Mouse (Mus musculus): ENCODE measurements around the gene Gm9887. TPM values are rescaled to one million over a fixed set of nuclear protein-coding genes. Genes with fewer than 3 reads are reported as not detected.
A peak's percentile ranks its signal among the peaks of the same experiment; 100 is the strongest.
"Not testable (repeated sequence)": the region's sequence is repeated elsewhere in the genome, so short reads cannot be mapped to it uniquely, and the experiment has no call there.

The Gm9887 gene
- total RNA-seq, 2 experiments from 2014 or later = 1.4 to 1.6 TPM

DNA sequence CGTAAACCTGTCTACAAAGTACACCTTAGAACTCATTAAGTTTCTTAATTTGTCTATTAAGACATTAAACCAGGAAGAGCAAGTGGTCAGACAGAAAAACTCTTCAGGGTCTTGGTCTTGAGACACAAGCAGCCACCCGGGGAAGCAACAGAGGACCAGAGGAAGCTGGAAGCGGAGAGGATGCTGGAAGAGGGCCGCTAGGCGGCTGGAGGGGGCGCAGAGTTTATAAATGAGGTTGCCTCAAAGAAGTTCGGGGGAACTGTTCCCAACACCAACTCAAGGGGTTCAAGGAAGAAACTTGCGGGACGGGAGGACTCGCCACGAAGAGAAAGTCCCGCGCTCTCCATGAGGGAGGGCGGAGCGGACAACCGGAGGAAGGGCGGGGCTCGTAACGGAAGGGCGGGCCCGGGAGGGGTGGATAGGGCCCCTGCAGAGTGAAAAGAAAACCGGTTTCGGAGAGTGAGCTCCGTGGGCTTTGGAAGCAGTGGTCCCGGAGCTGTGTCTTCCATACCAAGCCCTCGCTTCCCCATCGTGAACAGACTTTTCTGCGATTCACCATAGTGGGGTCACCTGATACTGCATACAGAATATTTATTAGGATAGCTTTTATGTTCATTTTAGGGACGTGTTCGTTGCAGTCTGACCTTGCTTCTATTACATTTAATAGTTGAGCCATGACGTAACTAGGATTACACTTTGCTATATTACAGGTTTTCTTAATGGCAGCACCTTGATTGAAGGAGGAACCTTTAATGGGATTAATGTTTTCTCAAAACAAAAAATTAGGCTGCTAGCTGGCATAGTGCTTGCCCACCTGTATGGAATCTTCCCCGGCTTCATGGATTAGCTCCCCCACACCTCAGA is 8.1 kb downstream of the Gm9887 start:
- intact Hi-C loops (cut with DNase I) = no loop called here

DNA sequence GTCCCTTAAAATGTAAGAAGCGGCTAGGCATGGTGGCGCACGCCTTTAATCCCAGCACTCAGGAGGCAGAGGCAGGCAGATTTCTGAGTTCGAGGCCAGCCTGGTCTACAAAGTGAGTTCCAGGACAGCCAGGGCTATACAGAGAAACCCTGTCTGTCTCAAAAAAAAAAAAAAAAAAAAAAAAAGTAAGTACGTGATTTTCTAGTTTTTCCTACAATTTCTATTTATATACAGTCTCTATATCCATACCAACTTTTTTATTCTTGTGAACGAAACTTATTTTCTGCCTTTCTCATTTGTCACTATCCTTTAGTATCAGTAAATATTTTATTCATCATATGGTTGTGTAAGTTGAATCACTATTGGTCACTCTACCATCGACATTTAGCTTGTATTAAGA is 9.1 kb downstream of the Gm9887 start:
- intact Hi-C loops (cut with DNase I); DNase-seq (ENCODE audit: extremely low spot score in 1 of 2, low spot score in 2 of 2): not testable (repeated sequence)

More for the DNA sequence above, 8.1 kb downstream of the Gm9887 start:
- DNase-seq (ENCODE audit: extremely low spot score in 1 of 2, low spot score in 2 of 2) = peak in 1 of 2 experiments; percentile 79

DNA sequence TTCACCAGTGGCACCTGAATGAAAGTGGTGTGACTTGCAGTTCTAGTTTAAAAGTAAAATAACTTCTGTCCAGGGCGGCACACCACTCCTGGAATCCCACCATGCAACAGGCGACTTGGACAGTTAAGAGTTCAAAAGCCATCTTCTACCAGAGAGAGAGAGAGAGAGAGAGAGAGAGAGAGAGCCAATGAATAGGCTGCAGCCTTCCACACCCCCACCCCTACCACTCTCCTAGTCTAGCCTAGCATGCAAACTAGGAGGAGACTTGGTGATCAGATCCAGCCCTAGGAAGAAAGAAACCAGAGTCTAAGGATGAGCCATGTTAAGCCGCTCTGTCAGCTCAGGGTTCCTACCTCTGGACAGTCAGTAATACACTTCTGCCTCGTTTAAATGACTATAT is 9.9 kb downstream of the Gm9887 start:
- intact Hi-C loops (cut with DNase I) = no loop called here

DNA sequence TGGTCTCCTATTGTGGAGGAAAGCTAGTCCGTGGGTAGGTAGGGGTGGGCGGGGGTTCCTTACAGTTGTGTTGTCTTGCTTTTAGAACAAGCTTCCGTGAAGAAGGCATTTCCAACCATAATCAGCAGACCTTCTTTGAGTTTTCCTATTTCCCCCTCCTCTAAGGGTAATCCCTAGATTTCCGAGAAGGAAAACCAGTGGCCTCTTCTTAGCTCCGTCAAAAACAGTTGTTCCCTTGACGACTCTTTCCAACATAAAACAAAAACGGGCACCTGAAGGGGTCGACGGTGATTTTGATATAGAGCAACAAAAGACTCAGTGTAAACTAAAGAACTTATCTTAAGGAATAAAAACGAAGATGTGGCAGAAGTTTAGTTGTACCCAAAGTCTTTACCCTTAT is 10.3 kb downstream of the Gm9887 start:
- DNase-seq (ENCODE audit: extremely low spot score in 1 of 2, low spot score in 2 of 2) = no peak
- intact Hi-C loops (cut with DNase I) = no loop called here

More for the DNA sequence above, 9.9 kb downstream of the Gm9887 start:
- no peak for DNase-seq (ENCODE audit: extremely low spot score in 1 of 2, low spot score in 2 of 2)

DNA sequence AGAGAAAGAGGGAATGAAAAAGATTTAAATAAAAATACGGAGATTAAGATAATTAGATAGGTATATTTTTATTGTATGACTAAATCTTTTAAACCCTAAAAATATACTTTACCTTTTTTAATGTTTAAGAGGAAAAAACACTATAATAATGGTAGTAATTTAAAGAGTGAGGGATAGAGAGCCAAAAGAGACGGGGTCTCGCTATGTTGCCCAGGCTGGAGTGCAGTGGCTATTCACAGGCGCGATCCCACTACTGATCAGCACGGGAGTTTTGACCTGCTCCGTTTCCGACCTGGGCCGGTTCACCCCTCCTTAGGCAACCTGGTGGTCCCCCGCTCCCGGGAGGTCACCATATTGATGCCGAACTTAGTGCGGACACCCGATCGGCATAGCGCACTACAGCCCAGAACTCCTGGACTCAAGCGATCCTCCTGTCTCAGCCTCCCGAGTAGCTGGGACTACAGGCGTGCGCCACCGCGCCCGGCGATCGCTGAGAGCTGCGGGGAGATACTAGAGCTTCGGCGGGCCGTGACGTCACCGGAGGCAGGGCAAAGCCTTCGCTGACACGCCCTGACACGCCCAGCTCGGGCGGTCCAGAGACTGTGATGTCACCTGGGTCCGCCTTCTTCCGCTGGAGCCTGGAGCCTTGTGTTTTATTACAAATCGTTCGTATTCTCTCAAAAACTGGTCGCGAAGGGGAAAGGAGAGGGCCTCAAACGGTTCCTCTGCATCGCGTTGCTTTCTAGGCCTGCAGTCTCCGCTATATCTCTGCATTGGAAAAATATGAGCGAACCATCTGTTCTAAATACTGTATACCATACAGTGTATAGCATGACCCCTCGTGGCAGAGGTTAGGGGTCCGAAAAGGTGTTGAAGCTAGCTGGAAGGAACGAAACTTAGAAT is 11.0 kb downstream of the Gm9887 start:
- intact Hi-C loops (cut with DNase I) = not testable (repeated sequence)

DNA sequence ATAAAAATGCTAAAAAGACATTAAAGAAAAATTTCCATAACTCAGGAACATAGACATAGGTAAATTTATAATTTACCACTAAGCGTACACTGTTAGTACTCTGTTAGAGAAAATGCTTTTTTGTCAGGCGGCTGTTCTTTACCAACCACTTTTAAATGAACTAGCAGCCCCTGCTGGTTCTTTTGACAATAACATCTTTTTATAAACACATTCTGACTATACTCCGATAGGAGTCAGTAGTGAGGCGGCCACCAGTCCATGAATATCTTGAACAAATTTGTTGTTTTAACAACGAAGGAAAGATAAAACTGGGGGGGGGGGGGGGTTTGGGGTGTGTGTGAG is 11.6 kb downstream of the Gm9887 start:
- intact Hi-C loops (cut with DNase I) = no loop called here
- DNase-seq (ENCODE audit: extremely low spot score in 1 of 2, low spot score in 2 of 2) = peak in 1 of 2 experiments; percentile 63

More for the DNA sequence above, 11.0 kb downstream of the Gm9887 start:
- DNase-seq (ENCODE audit: extremely low spot score in 1 of 2, low spot score in 2 of 2) = peak; percentile 97 to 98

DNA sequence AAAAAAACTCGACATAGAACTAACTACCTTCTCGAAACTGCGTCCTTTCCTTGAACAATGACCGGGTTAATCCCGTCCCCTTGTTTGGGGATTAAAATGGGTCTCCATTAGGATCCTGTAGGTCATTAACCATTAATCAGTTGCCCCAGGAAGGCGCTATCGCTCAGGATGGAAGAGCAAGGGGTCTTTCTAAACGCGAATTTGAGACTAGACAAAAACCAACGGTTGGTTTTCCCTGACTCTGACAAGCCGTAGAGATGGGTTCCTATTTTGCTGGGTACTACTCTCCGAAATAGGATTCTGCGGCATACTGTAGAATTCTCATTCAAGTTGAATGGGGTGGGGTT is 15.0 kb downstream of the Gm9887 start:
- intact Hi-C loops (cut with DNase I) = no loop called here
- DNase-seq (ENCODE audit: extremely low spot score in 1 of 2, low spot score in 2 of 2) = no peak

DNA sequence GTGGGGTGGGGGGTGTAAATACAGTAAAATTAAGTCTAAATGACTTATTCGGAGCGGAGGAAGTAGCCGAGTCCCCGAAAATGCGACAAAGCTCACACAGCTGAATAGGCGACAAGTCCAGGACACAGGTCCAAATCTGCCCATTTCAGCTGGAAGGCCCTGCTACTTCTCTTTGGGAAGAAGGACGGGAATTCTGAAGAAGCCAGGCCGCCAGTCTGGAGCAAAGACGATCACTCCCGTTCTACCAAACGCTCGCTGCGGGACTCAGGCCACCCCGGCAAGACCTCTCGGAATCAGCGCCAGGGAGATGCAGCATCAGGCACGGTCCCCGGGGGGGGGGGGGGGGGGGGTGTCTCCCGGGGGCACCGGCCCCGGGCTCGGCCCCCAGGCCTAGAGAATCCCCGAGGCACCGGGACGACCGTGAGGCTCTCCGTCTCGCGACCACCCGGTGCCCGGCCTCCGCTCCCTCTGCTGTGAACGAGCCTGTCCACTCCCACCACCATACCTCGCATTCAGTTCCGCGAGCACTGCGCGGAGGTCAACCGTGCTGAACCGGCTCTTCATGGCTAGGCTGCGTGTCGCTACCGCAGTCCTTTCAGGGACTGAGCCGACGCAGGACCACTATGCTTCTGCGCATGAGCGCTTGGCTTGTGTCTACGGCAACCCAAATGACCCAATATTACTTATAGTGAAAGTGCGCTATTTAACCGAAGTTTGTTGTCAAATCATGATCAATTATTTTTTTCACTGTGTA is 15.5 kb downstream of the Gm9887 start, which contains the start of gene Nemf:
Gene Nemf (minus strand): TSS at position 620 of the 754 bp plus-strand sequence.
- intact Hi-C loops (cut with DNase I) = no loop called here
- DNase-seq (ENCODE audit: extremely low spot score in 1 of 2, low spot score in 2 of 2) = peak; percentile 80 to 88

DNA sequence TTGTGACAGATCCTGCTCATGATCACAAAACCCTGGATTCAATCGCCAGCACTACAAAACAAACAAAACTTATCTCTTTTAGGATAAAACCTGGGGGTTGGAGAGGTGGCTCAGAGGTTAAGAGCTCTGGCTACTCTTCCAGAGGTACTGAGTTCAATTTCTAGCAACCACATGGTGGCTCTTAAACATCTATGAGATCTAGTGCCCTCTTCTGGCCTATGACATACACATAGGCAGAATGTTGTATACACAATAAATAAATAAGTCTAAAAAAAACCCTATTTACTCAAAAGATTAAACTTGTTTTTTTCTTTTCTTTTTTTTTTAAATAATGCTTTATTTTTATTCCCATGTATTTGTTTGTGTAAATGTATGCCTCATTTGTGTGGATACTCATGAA is 20.6 kb downstream of the Gm9887 start:
- DNase-seq (ENCODE audit: extremely low spot score in 1 of 2, low spot score in 2 of 2) = no peak
- intact Hi-C loops (cut with DNase I) = no loop called here

DNA sequence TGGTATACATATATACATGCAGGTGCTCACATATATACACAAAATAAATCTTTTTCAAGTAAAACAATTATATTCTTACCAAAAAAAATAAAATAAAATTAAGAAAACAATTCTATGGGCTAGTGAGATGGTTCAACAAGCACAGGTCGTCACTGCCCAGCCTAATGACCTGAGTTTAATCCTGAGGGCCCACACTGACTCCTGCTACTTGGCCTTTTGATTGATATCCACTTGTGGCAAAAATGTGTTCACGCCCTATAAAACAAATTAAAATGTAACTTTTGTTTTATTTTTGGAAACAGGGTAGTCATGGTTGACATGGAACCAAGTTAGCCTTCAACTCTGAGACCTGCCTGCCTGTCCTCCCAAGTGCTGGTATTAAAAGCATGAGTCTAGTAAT is 22.3 kb downstream of the Gm9887 start:
- no peak for DNase-seq (ENCODE audit: extremely low spot score in 1 of 2, low spot score in 2 of 2)
- intact Hi-C loops (cut with DNase I) = no loop called here

DNA sequence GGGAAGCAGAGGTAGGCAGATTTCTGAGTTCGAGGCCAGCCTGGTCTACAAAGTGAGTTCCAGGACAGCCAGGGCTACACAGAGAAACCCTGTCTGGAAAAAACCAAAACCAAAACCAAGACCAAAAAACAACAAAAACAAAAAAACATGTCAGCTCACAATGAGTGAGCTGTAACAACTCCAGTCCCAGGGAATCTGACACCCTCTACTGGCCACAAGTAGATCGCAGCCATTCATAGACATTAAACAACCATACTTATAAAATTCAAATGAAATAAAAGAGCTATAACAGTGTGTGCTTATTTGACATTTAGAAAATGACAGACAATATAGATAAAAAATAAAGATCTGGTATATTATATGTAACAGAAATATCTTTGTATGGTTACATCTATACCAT is 38.7 kb downstream of the Gm9887 start:
- DNase-seq (ENCODE audit: extremely low spot score in 1 of 2, low spot score in 2 of 2) = no peak
- intact Hi-C loops (cut with DNase I) = no loop called here

DNA sequence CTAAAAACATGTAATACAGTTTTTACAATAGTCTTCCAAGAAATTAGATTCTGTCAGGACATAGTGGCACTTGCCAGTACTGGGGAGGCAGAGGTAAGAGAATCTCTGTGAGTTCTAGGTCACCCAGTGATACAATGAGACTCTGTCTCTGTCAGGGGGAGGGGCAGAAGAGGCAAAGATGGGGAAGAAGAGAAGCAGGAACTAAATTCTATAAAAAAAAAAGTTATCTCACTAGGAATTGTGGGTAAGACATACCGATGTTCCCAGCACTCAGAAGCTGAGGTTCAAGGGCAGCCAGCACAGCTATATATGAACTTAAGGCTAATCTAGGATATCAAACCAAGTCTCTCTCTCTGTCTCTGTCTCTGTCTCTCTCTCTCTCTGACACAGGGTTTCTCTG is 40.1 kb downstream of the Gm9887 start:
- no peak for DNase-seq (ENCODE audit: extremely low spot score in 1 of 2, low spot score in 2 of 2)
- intact Hi-C loops (cut with DNase I) = no loop called here

DNA sequence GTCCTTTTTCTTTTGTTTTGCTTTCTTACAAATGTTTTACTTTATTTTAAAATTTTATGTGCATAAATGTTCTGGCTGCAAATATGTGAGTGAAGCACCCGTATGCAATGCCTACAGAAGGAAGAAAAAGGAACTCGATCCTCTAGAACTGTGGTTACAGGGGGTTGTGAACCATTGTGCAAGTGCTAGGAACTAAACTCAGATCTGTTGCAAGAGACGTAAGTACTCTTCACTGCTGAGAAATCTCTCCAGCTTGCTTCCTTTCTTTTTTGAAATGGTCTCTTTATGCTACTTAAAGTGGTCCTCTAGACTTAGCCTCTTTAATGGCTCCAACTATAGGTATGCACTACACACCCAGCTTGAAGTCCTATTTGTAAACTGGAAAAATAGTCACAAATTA is 41.1 kb downstream of the Gm9887 start:
- intact Hi-C loops (cut with DNase I) = no loop called here
- no peak for DNase-seq (ENCODE audit: extremely low spot score in 1 of 2, low spot score in 2 of 2)

Small RNA genes within 50 kb of the gene (microRNA-seq; reads per million reads assigned to microRNA genes)
- gene Gm47299 (not detected), gene Gm47305 (not detected)

Other genes with a start within 250 kb of the Gm9887 start
- gene Rps29, start 213.3 kb downstream of the Gm9887 start, total RNA-seq (2021) = 1,000 to 10,000 TPM; 1,162 to 1,211 TPM
- gene Lrr1, start 203.6 kb downstream of the Gm9887 start, total RNA-seq (2021) = under 1 TPM in 1 of 2 experiments, not detected in 1; 0.22 TPM
- gene Rpl36al, start 188.4 kb downstream of the Gm9887 start, total RNA-seq (2021) = 100 to 1,000 TPM; 205 to 218 TPM
- 10 to 100 TPM; 33.6 to 35.6 TPM for gene Mgat2, start 188.3 kb downstream of the Gm9887 start, total RNA-seq (2021)
- 1 to 10 TPM; 5.7 to 7.1 TPM for gene Gm49383, start 175.4 kb downstream of the Gm9887 start, total RNA-seq (2021)
- gene Dnaaf2, start 174.0 kb downstream of the Gm9887 start, total RNA-seq (2021) = 1 to 10 TPM; 1.9 to 2.8 TPM
- gene Gm49384, start 168.2 kb downstream of the Gm9887 start, total RNA-seq (2021) = 1 to 10 TPM; 3.0 to 4.9 TPM
- 1 to 10 TPM; 1.2 to 1.7 TPM for gene Pole2, start 144.3 kb downstream of the Gm9887 start, total RNA-seq (2021)
- gene Klhdc1, start 131.3 kb downstream of the Gm9887 start, total RNA-seq (2021) = 10 to 100 TPM; 15.0 to 16.7 TPM
- gene Klhdc2, start 75.8 kb downstream of the Gm9887 start, total RNA-seq (2021) = 100 to 1,000 TPM; 140 to 143 TPM
- gene Nemf, start 15.3 kb downstream of the Gm9887 start, total RNA-seq (2021) = 10 to 100 TPM; 38.2 to 40.8 TPM
- 10 to 100 TPM; 61.6 to 62.8 TPM for gene Arf6, start 308 bp downstream of the Gm9887 start, total RNA-seq (2021)
- 10 to 100 TPM; 21.2 to 21.6 TPM for gene Vcpkmt, start 210.6 kb upstream of the Gm9887 start, total RNA-seq (2021)

Measured in left cerebral cortex, postnatal 10 days (tissue).